In genomic region chr8:56521051-56521450, GRCm38 (mm10) we compare ENCODE assay signal across 23 mouse cellular contexts. TPM values are rescaled to one million over a fixed set of nuclear protein-coding genes. Genes with fewer than 3 reads are reported as not detected.
DNase-seq lines count a peak whose midpoint lies in the region; ATAC-seq and TF ChIP-seq lines count a peak whose summit lies in the region.
"Had no signal": no experiment of that assay in that cellular context is flagged by ENCODE, and none has a peak within 500 bp of the region (broad histone marks: within the 10 kb centered on the region; RNA-seq: fewer than 3 reads in every experiment).

No protein-coding gene starts in this region.

- 84% methylated on average over 4 of the region's 4 CpGs for WGBS in intestine, postnatal 0 days
- 76% methylated on average over 4 of the region's 4 CpGs for WGBS in intestine, embryonic 15.5 days
- 75% methylated on average over 4 of the region's 4 CpGs for WGBS in lung, embryonic 14.5 days
- WGBS in forebrain, embryonic 13.5 days = 79% methylated on average over 4 of the region's 4 CpGs

- no peak for ATAC-seq in intestine, postnatal 0 days
- ATAC-seq in intestine, embryonic 15.5 days = no peak
- ATAC-seq in lung, embryonic 14.5 days (ENCODE audit: insufficient read depth) = no peak
- peak; percentile 56 for ATAC-seq in granulocyte monocyte progenitor cell, adult 5-6 weeks (replicated peaks; ENCODE audit: poor library complexity, severe bottlenecking)
- ATAC-seq in forebrain, embryonic 13.5 days = no peak
- ATAC-seq: hindbrain, embryonic 16.5 days; intestine, embryonic 16.5 days had no signal

- no peak for TF ChIP-seq EP300 in ES-Bruce4 (IDR thresholded peaks at IDR 0.05; ENCODE audit: insufficient read depth, low read depth, low read length)

- no peaks in the 10 kb centered on the region for H3K27me3 ChIP-seq in intestine, postnatal 0 days (replicated peaks; ENCODE audit: control insufficient read depth, insufficient read depth, low read length)
- H3K27me3 ChIP-seq in intestine, embryonic 15.5 days (replicated peaks) = no peaks in the 10 kb centered on the region
- no peaks in the 10 kb centered on the region for H3K27me3 ChIP-seq in lung, embryonic 14.5 days (ENCODE audit: insufficient read depth, low read length)
- no peaks in the 10 kb centered on the region for H3K27me3 ChIP-seq in ES-Bruce4 (ENCODE audit: control insufficient read depth, insufficient read depth, low read length, poor library complexity, severe bottlenecking)
- H3K27me3 ChIP-seq in forebrain, embryonic 13.5 days = no peaks in the 10 kb centered on the region
- H3K27me3 ChIP-seq: embryonic facial prominence, embryonic 13.5 days; forebrain, embryonic 12.5 days; kidney, embryonic 15.5 days had no signal

- no peak overlapping the region for H3K9ac ChIP-seq in intestine, postnatal 0 days (ENCODE audit: low read depth, low read length)
- H3K9ac ChIP-seq in intestine, embryonic 15.5 days = no peak overlapping the region
- no peak overlapping the region for H3K9ac ChIP-seq in lung, embryonic 14.5 days
- no peak overlapping the region for H3K9ac ChIP-seq in ES-Bruce4 (ENCODE audit: low read depth, poor library complexity, severe bottlenecking)
- H3K9ac ChIP-seq in forebrain, embryonic 13.5 days = no peak overlapping the region
- H3K9ac ChIP-seq: embryonic facial prominence, embryonic 13.5 days; forebrain, embryonic 12.5 days; kidney, embryonic 15.5 days had no signal

- no peaks in the 10 kb centered on the region for H3K4me1 ChIP-seq in intestine, postnatal 0 days (replicated peaks; ENCODE audit: control insufficient read depth, insufficient read depth, low read length)
- H3K4me1 ChIP-seq in intestine, embryonic 15.5 days (replicated peaks) = no peaks in the 10 kb centered on the region
- no peaks in the 10 kb centered on the region for H3K4me1 ChIP-seq in lung, embryonic 14.5 days (ENCODE audit: insufficient read depth)
- no peaks in the 10 kb centered on the region for H3K4me1 ChIP-seq in ES-Bruce4 (ENCODE audit: control insufficient read depth, insufficient read depth, low read length)
- H3K4me1 ChIP-seq in forebrain, embryonic 13.5 days = no peaks in the 10 kb centered on the region
- H3K4me1 ChIP-seq: embryonic facial prominence, embryonic 13.5 days; forebrain, embryonic 12.5 days; heart, embryonic 10.5 days; kidney, embryonic 15.5 days; limb, embryonic 10.5 days had no signal

- no peak overlapping the region for H3K27ac ChIP-seq in intestine, postnatal 0 days (ENCODE audit: low read depth, low read length)
- no peak overlapping the region for H3K27ac ChIP-seq in intestine, embryonic 15.5 days
- H3K27ac ChIP-seq in lung, embryonic 14.5 days (ENCODE audit: low read depth) = no peak overlapping the region
- no peak overlapping the region for H3K27ac ChIP-seq in ES-Bruce4 (ENCODE audit: insufficient read depth, low read length)
- no peak overlapping the region for H3K27ac ChIP-seq in forebrain, embryonic 13.5 days
- H3K27ac ChIP-seq: embryonic facial prominence, embryonic 13.5 days; forebrain, embryonic 12.5 days; heart, embryonic 10.5 days; kidney, embryonic 15.5 days; limb, embryonic 10.5 days; macrophage had no signal

- no peak for DNase-seq in lung, embryonic 14.5 days
- DNase-seq in lung, postnatal 14 days = no peak
- no peak for DNase-seq in adipocyte (ENCODE audit: low spot score)
- DNase-seq: adrenal gland, adult 8-10 months; cerebellum, adult 11-12 months; cerebellum, postnatal 14 days; lung, adult 2 months; right cerebral cortex, postnatal 25 days; thymus, postnatal 25 days had no signal

- H3K36me3 ChIP-seq in intestine, postnatal 0 days (ENCODE audit: control insufficient read depth, insufficient read depth) = no peaks in the 10 kb centered on the region
- no peaks in the 10 kb centered on the region for H3K36me3 ChIP-seq in intestine, embryonic 15.5 days
- H3K36me3 ChIP-seq in lung, embryonic 14.5 days (ENCODE audit: insufficient read depth) = no peaks in the 10 kb centered on the region
- no peaks in the 10 kb centered on the region for H3K36me3 ChIP-seq in ES-Bruce4 (ENCODE audit: control insufficient read depth, insufficient read depth, low read length, poor library complexity, severe bottlenecking)
- no peaks in the 10 kb centered on the region for H3K36me3 ChIP-seq in forebrain, embryonic 13.5 days (ENCODE audit: poor library complexity, severe bottlenecking)
- H3K36me3 ChIP-seq: embryonic facial prominence, embryonic 13.5 days; forebrain, embryonic 12.5 days; heart, embryonic 10.5 days; kidney, embryonic 15.5 days; limb, embryonic 10.5 days had no signal

- peak; percentile 42; the same call in 1 of the 2 replicates for TF ChIP-seq CTCF in intestine, postnatal 0 days (IDR thresholded peaks at IDR 0.05; ENCODE audit: low read depth)
- TF ChIP-seq CTCF in lung, embryonic 14.5 days (IDR thresholded peaks at IDR 0.05; ENCODE audit: low read depth) = peak; percentile 44
- peak; percentile 11 for TF ChIP-seq CTCF in ES-Bruce4 (IDR thresholded peaks at IDR 0.05; ENCODE audit: low read depth, low read length)

- H3K4me3 ChIP-seq in intestine, postnatal 0 days (ENCODE audit: low read depth, low read length) = no peak overlapping the region
- no peak overlapping the region for H3K4me3 ChIP-seq in intestine, embryonic 15.5 days (replicated peaks)
- H3K4me3 ChIP-seq in lung, embryonic 14.5 days (ENCODE audit: low read depth, low read length) = no peak overlapping the region
- H3K4me3 ChIP-seq in ES-Bruce4 (ENCODE audit: low read depth, low read length) = no peak overlapping the region
- no peak overlapping the region for H3K4me3 ChIP-seq in forebrain, embryonic 13.5 days
- H3K4me3 ChIP-seq: embryonic facial prominence, embryonic 13.5 days; erythroblast, embryonic 14.5 days; forebrain, embryonic 12.5 days; heart, embryonic 10.5 days; kidney, embryonic 15.5 days; limb, embryonic 10.5 days had no signal

- no peak for TF ChIP-seq POLR2A in ES-Bruce4 (IDR thresholded peaks at IDR 0.05; ENCODE audit: insufficient read depth, low read length)

- H3K4me2 ChIP-seq in intestine, postnatal 0 days (replicated peaks; ENCODE audit: low read depth) = no peak overlapping the region
- no peak overlapping the region for H3K4me2 ChIP-seq in intestine, embryonic 15.5 days (replicated peaks)
- no peak overlapping the region for H3K4me2 ChIP-seq in lung, embryonic 14.5 days
- no peak overlapping the region for H3K4me2 ChIP-seq in forebrain, embryonic 13.5 days
- H3K4me2 ChIP-seq: embryonic facial prominence, embryonic 13.5 days; forebrain, embryonic 12.5 days; kidney, embryonic 15.5 days had no signal

- no peaks in the 10 kb centered on the region for H3K9me3 ChIP-seq in intestine, postnatal 0 days (ENCODE audit: control insufficient read depth)
- no peaks in the 10 kb centered on the region for H3K9me3 ChIP-seq in intestine, embryonic 15.5 days
- H3K9me3 ChIP-seq in lung, embryonic 14.5 days (ENCODE audit: low read depth, low read length) = no peaks in the 10 kb centered on the region
- H3K9me3 ChIP-seq in ES-Bruce4 (replicated peaks; ENCODE audit: control insufficient read depth, insufficient read depth, low read length, poor library complexity, severe bottlenecking) = no peaks in the 10 kb centered on the region
- no peaks in the 10 kb centered on the region for H3K9me3 ChIP-seq in forebrain, embryonic 13.5 days (replicated peaks)
- H3K9me3 ChIP-seq: embryonic facial prominence, embryonic 13.5 days; forebrain, embryonic 12.5 days; heart, embryonic 10.5 days; kidney, embryonic 15.5 days; limb, embryonic 10.5 days had no signal

RNA-seq across cellular contexts. Expression of gene Cep44, which starts 29.8 kb away (rescaled TPM):
- polyA plus RNA-seq in intestine, postnatal 0 days (2015; fragmentation: Nextera tagmentation; extraction: Ambion mirVana) = 13.5 and 14.7 TPM in 2 replicates
- 28.7 and 31.5 TPM in 2 replicates for polyA plus RNA-seq in intestine, embryonic 15.5 days (2015; fragmentation: Nextera tagmentation; extraction: Ambion mirVana)
- polyA plus RNA-seq in lung, embryonic 14.5 days (2014; fragmentation: Nextera tagmentation; extraction: Ambion mirVana) = 32.4 and 33.0 TPM in 2 replicates
- polyA plus RNA-seq in ES-Bruce4 (2011; ENCODE audit: insufficient read depth, insufficient read length, low read depth, missing spikeins) = 65.2 and 74.5 TPM in 2 replicates
- total RNA-seq in granulocyte monocyte progenitor cell, adult 5-6 weeks (2014; fragmentation: Nextera tagmentation) = 47.2 and 56.2 TPM in 2 replicates
- total RNA-seq in granulocyte monocyte progenitor cell, adult 5-6 weeks (2017) = 55.1 and 58.4 TPM in 2 replicates
- 35.2 and 39.7 TPM in 2 replicates for polyA plus RNA-seq in forebrain, embryonic 13.5 days (2015; fragmentation: Nextera tagmentation; extraction: Ambion mirVana)

RNA-seq across cellular contexts. Expression of gene Fbxo8, which starts 29.8 kb away (rescaled TPM):
- polyA plus RNA-seq in intestine, postnatal 0 days (2015; fragmentation: Nextera tagmentation; extraction: Ambion mirVana) = 43.1 and 50.0 TPM in 2 replicates
- polyA plus RNA-seq in intestine, embryonic 15.5 days (2015; fragmentation: Nextera tagmentation; extraction: Ambion mirVana) = 40.4 and 41.6 TPM in 2 replicates
- polyA plus RNA-seq in lung, embryonic 14.5 days (2014; fragmentation: Nextera tagmentation; extraction: Ambion mirVana) = 30.0 and 33.4 TPM in 2 replicates
- 26.0 and 28.7 TPM in 2 replicates for polyA plus RNA-seq in ES-Bruce4 (2011; ENCODE audit: insufficient read depth, insufficient read length, low read depth, missing spikeins)
- 6.0 and 10.7 TPM in 2 replicates for total RNA-seq in granulocyte monocyte progenitor cell, adult 5-6 weeks (2014; fragmentation: Nextera tagmentation)
- total RNA-seq in granulocyte monocyte progenitor cell, adult 5-6 weeks (2017) = 7.8 and 9.5 TPM in 2 replicates
- 38.5 and 43.5 TPM in 2 replicates for polyA plus RNA-seq in forebrain, embryonic 13.5 days (2015; fragmentation: Nextera tagmentation; extraction: Ambion mirVana)
